Mouse (Mus musculus) bone marrow, adult 2 months (tissue): ENCODE data around the gene Zic4.

Source experiments
- CTCF ChIP-seq: fragments of 200-500 bp; IDR thresholded peaks from 2 replicates; pipeline ENCODE4 v1.5.1; 2011; ENCODE audit warnings: low read length, control low read depth; ENCODE audit not compliant: control insufficient read depth, insufficient read depth
- POLR2A ChIP-seq: fragments of 200-500 bp; IDR thresholded peaks from 2 replicates; pipeline ENCODE4 v1.6.1; 2011; ENCODE audit warnings: low read depth, mild to moderate bottlenecking, control low read depth, low read length, borderline replicate concordance; ENCODE audit not compliant: control insufficient read depth

DNA sequence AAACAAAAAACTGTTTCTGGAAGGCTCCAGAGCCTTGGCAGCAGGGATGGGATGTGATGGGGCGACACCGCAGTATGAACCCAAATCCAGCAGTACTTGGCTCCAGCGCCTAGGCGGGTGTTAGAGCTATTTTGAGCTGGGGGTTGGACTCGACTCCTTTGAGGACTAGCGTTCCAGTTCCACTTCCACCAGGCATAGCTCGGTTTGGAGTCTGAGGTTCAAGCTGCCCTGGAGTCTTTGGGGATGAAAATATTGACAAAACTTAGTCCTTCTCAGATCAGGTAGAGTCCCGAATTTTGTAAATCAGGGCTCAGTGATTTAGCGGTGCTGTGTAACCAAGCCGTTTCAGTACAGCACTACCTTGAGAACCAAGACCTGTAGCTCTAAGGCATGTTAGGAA lies 39.3 kb downstream of the Zic4 start:
- TF ChIP-seq CTCF, result no peak
- TF ChIP-seq POLR2A, result no peak
